Mouse (Mus musculus): ENCODE results near the gene Limd1. TPM values are rescaled to one million over a fixed set of nuclear protein-coding genes. Genes with fewer than 3 reads are reported as not detected.

Gene Limd1
- polyA plus RNA-seq, 1 experiment from 2014 or later, result 53.3 TPM

- Histone ChIP-seq H3K4me2 (no peak overlapping the region), H3K36me3 (peaks cover 37% of the 10 kb centered on the region), H3K9me3 (no peaks in the 10 kb centered on the region), H3K9ac (no peak overlapping the region), H3K4me1 (no peaks in the 10 kb centered on the region), H3K27me3 (no peaks in the 10 kb centered on the region), H3K27ac (no peak overlapping the region), H3K4me3 (no peak overlapping the region)
- ATAC-seq (ENCODE audit: insufficient number of reproducible peaks, low FRiP score, low TSS enrichment, low read depth), result no peak
- WGBS, result 58% methylated on average over 1 of the region's 1 CpGs
These were observed 27.1 kb downstream of the Limd1 start for GRCm38 (mm10) chr9:123505598-123505997.

DNA sequence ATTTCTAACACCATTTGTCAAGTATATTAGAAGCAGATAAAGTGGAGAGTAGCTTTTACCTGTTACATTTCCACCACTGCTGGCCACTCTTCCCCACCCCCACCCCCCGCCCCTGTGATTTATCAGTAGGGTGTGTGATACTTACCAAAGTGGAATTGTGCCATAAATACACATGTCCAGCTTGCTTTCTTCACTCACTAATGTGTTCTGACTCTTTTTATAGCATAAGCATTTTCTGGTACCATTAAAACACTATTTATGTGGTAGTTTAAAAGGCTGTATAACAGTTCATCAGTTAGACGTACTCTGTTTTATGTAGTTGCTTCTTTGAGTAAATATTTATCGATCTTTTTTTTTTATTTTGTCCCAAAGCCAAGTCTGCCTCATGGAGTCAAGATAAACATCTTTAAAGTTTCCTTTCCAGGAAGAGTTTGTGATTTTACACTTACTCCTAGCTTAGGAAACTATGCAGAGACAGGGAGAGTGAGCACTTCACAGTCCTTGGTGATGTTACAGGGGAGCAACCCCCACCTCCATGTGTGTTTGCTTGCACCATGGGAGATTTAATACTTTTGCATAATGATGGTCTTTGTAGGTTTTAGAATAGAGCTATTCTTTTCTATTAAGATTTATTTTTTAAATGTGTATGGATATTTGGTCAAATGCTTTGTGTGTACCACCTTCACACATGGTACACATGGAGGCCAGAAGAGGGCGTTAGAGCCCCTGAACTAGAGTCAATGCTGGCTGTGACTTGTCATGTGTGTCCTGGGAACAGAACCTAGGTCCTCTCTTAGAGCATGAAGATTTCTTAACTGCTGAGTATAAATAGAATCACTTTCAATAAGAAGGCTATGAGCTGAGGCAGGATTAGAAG, 28.0 kb downstream of the Limd1 start:
- H3K36me3 ChIP-seq, result peaks cover 38% of the 10 kb centered on the region
- H3K4me2 ChIP-seq, result no peak overlapping the region
- 52% methylated on average over 4 of the region's 4 CpGs for WGBS
- no peaks in the 10 kb centered on the region for H3K9me3 ChIP-seq
- H3K4me1 ChIP-seq, result no peaks in the 10 kb centered on the region
- no peak overlapping the region for H3K27ac ChIP-seq
- no peaks in the 10 kb centered on the region for H3K27me3 ChIP-seq
- ATAC-seq (ENCODE audit: insufficient number of reproducible peaks, low FRiP score, low TSS enrichment, low read depth), result no peak
- H3K9ac ChIP-seq, result no peak overlapping the region
- no peak overlapping the region for H3K4me3 ChIP-seq

GRCm38 (mm10) chr9:123507380-123507779, 28.9 kb downstream of the Limd1 start:
- no peaks in the 10 kb centered on the region for H3K9me3 ChIP-seq
- no peak for ATAC-seq (ENCODE audit: insufficient number of reproducible peaks, low FRiP score, low TSS enrichment, low read depth)
- H3K4me2 ChIP-seq, result no peak overlapping the region
- H3K27me3 ChIP-seq, result no peaks in the 10 kb centered on the region
- no peak overlapping the region for H3K4me3 ChIP-seq
- H3K36me3 ChIP-seq, result peaks cover 41% of the 10 kb centered on the region
- no peaks in the 10 kb centered on the region for H3K4me1 ChIP-seq
- no peak overlapping the region for H3K9ac ChIP-seq
- no peak overlapping the region for H3K27ac ChIP-seq
- 89% methylated on average over 2 of the region's 2 CpGs for WGBS

GRCm38 (mm10) chr9:123508986-123509385, 30.5 kb downstream of the Limd1 start:
- Histone ChIP-seq H3K27me3 (no peaks in the 10 kb centered on the region), H3K9me3 (no peaks in the 10 kb centered on the region), H3K4me3 (no peak overlapping the region), H3K4me2 (no peak overlapping the region), H3K9ac (no peak overlapping the region), H3K4me1 (no peaks in the 10 kb centered on the region), H3K27ac (no peak overlapping the region), H3K36me3 (peaks cover 43% of the 10 kb centered on the region)
- WGBS, result 80% methylated on average over 2 of the region's 2 CpGs
- ATAC-seq (ENCODE audit: insufficient number of reproducible peaks, low FRiP score, low TSS enrichment, low read depth), result no peak

GRCm38 (mm10) chr9:123509638-123510604, 31.4 kb downstream of the Limd1 start:
- no peak overlapping the region for H3K4me3 ChIP-seq
- no peaks in the 10 kb centered on the region for H3K4me1 ChIP-seq
- ATAC-seq (ENCODE audit: insufficient number of reproducible peaks, low FRiP score, low TSS enrichment, low read depth), result no peak
- H3K27me3 ChIP-seq, result no peaks in the 10 kb centered on the region
- H3K9ac ChIP-seq, result no peak overlapping the region
- no peak overlapping the region for H3K27ac ChIP-seq
- H3K9me3 ChIP-seq, result no peaks in the 10 kb centered on the region
- 70% methylated on average over 8 of the region's 8 CpGs for WGBS
- H3K36me3 ChIP-seq, result peaks cover 42% of the 10 kb centered on the region
- H3K4me2 ChIP-seq, result no peak overlapping the region

DNA sequence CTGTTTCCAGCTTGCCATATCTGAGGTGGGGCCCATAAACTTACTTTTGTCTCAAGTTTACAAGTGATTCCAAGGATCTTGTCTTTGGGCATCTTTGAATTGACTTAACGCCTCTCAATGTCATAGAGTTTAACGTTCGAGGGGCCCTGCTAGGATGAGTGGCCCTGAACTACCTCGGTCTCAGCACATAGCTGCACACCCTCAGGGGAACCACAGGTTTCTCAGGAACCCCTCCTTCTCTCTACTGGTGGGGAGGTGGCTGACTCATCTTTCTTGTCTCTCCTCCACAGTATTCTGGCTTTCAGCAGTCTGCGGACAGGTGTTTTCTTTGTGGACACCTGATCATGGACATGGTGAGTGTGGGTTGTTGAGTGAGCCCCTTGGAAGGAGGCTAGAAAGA, 32.4 kb downstream of the Limd1 start:
- no peak for ATAC-seq (ENCODE audit: insufficient number of reproducible peaks, low FRiP score, low TSS enrichment, low read depth)
- no peak overlapping the region for H3K4me2 ChIP-seq
- WGBS, result 87% methylated on average over 5 of the region's 5 CpGs
- H3K27me3 ChIP-seq, result no peaks in the 10 kb centered on the region
- H3K4me1 ChIP-seq, result no peaks in the 10 kb centered on the region
- no peaks in the 10 kb centered on the region for H3K9me3 ChIP-seq
- no peak overlapping the region for H3K9ac ChIP-seq
- H3K27ac ChIP-seq, result no peak overlapping the region
- H3K36me3 ChIP-seq, result peaks cover 37% of the 10 kb centered on the region
- no peak overlapping the region for H3K4me3 ChIP-seq

GRCm38 (mm10) chr9:123512482-123512881, 34.0 kb downstream of the Limd1 start:
- no peak overlapping the region for H3K9ac ChIP-seq
- ATAC-seq (ENCODE audit: insufficient number of reproducible peaks, low FRiP score, low TSS enrichment, low read depth), result no peak

DNA sequence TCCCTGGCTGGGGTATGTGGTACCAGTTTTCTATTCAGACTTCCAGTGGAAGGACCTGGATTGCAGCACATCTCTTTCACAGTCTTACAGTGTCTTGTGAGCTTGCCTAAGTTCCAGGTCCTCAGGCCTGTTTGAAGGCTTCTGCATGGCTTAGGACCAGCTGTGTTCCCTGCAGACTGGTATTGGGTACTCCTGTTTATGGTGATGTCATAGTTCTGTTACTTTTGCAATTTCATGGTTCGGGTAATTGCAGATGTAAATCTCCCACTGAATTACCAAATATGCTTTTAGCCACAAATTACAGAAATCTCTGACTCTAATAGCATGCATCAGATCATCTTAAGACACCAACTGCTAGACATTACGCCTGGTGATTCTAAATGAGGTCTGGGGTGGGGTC, 36.6 kb downstream of the Limd1 start:
- WGBS, result 77% methylated on average over 2 of the region's 2 CpGs
- no peak for ATAC-seq (ENCODE audit: insufficient number of reproducible peaks, low FRiP score, low TSS enrichment, low read depth)
- Histone ChIP-seq H3K9me3 (no peaks in the 10 kb centered on the region), H3K36me3 (peaks cover 75% of the 10 kb centered on the region), H3K4me2 (no peak overlapping the region), H3K4me3 (no peak overlapping the region), H3K27ac (no peak overlapping the region), H3K4me1 (no peaks in the 10 kb centered on the region), H3K27me3 (no peaks in the 10 kb centered on the region), H3K9ac (no peak overlapping the region)

More at GRCm38 (mm10) chr9:123512482-123512881, 34.0 kb downstream of the Limd1 start:
- Histone ChIP-seq H3K36me3 (peaks cover 50% of the 10 kb centered on the region), H3K27me3 (no peaks in the 10 kb centered on the region), H3K4me2 (no peak overlapping the region), H3K4me1 (no peaks in the 10 kb centered on the region), H3K27ac (no peak overlapping the region), H3K9me3 (no peaks in the 10 kb centered on the region), H3K4me3 (no peak overlapping the region)
- 86% methylated on average over 2 of the region's 2 CpGs for WGBS

- Histone ChIP-seq H3K27ac (no peak overlapping the region), H3K4me1 (no peaks in the 10 kb centered on the region), H3K4me2 (no peak overlapping the region), H3K36me3 (peaks cover 63% of the 10 kb centered on the region), H3K9ac (no peak overlapping the region), H3K27me3 (no peaks in the 10 kb centered on the region), H3K4me3 (no peak overlapping the region), H3K9me3 (no peaks in the 10 kb centered on the region)
- WGBS, result 81% methylated on average over 7 of the region's 7 CpGs
- no peak; the same call in 1 of the 2 replicates for ATAC-seq (ENCODE audit: insufficient number of reproducible peaks, low FRiP score, low TSS enrichment, low read depth)
These were observed 38.3 kb downstream of the Limd1 start for GRCm38 (mm10) chr9:123516641-123517385.

GRCm38 (mm10) chr9:123518969-123519894, 40.7 kb downstream of the Limd1 start:
- H3K4me1 ChIP-seq, result no peaks in the 10 kb centered on the region
- peaks cover 49% of the 10 kb centered on the region for H3K36me3 ChIP-seq
- no peak for ATAC-seq (ENCODE audit: insufficient number of reproducible peaks, low FRiP score, low TSS enrichment, low read depth)
- no peak overlapping the region for H3K9ac ChIP-seq
- H3K4me3 ChIP-seq, result no peak overlapping the region
- no peaks in the 10 kb centered on the region for H3K27me3 ChIP-seq
- 86% methylated on average over 13 of the region's 13 CpGs for WGBS
- H3K9me3 ChIP-seq, result no peaks in the 10 kb centered on the region
- no peak overlapping the region for H3K27ac ChIP-seq
- H3K4me2 ChIP-seq, result no peak overlapping the region

GRCm38 (mm10) chr9:123520735-123521134, 42.2 kb downstream of the Limd1 start:
- ATAC-seq (ENCODE audit: insufficient number of reproducible peaks, low FRiP score, low TSS enrichment, low read depth), result no peak
- WGBS, result 77% methylated on average over 3 of the region's 3 CpGs
- Histone ChIP-seq H3K4me2 (no peak overlapping the region), H3K9ac (no peak overlapping the region), H3K4me3 (no peak overlapping the region), H3K4me1 (no peaks in the 10 kb centered on the region), H3K36me3 (peaks cover 49% of the 10 kb centered on the region), H3K27me3 (no peaks in the 10 kb centered on the region), H3K27ac (no peak overlapping the region), H3K9me3 (no peaks in the 10 kb centered on the region)
